Mouse (Mus musculus) 3T3-L1 (cell line): ENCODE measurements at regions not wholly inside any gene's neighbourhood (a gene's known extent, or its start where the extent isn't known, plus 50 kb on each side); places are given as distances from the start of the nearest gene placed in this dataset.

Experiments
- DNase-seq: peaks from one replicate; pipeline ENCODE4 v3.0.0-alpha.2; 2015; ENCODE audit warnings: low read depth, low spot score

DNA sequence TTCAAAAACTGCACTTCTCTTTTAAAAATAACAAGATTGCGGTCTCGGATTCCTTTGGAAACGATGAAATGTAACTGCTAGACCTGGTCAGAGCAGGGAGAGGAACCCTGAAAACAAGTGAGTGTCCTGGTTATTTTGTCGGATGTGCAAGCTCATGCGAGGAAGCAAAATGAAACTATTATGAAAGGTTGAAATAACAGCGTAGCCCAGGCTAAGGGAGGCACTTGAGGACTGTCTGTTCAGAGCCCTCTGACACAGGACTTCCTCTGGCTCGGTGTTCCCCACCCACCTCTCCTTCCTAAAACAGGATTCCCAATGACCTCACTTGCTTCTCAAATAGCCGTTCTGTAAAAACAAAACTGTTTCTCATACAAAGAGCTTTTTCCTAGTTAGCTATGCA, 51.3 kb upstream of the S1pr1 start:
- DNase-seq = no peak

DNA sequence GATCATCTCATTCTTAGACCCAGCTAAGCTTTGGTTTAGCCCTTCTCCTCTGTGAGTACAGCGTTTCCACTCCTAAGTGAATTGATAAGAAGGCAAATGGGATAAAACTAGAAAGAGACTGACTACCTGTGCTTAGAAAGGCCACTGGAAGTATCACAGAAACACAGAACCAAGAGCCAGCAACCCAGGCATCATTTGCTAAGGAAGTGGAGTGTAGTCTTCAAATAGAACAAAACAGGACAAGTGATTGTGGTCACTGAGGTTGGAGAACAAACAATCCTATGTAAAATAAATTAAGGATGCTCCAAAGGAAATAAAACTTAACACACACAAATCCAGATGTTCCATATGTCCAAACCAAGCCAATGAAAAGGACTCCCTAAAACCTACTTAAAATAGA, 53.4 kb upstream of the S1pr1 start:
- no peak for DNase-seq

DNA sequence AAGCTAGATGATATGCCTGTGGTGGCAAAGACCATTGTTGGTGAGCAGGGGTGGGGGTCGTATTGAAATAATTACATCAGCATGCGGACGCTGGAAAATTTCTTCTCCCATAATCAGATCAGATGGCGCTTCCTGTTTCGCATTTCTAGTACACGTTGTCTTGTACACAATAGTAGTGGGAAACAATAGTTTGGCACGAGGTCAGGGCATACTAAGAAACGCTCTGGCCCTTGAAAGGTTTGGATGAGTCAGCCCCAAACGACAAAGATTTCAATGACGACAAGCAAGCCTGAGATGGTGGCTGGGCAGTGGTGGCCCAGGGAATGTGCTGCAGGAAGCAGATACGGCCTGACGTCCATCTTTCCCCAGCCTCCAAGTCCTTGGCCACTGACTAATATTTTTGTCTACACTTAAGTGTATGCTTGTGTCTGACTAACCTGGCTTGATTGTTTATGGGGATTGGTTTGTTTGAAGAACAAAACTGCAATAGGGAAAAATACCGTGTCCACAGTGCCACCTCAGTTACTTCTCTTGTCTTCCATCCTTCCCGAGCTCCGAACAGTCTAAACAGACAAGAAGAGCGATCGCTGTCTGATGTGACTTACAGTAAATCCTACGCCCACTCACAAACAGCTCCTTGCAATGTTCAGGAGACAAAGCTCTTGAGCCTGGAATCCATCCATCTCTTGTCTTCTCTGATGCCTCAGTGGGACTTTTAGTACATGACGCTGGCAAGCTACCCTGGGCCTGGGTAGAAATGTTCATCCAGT, 54.1 kb upstream of the S1pr1 start:
- DNase-seq = peak; percentile 13

DNA sequence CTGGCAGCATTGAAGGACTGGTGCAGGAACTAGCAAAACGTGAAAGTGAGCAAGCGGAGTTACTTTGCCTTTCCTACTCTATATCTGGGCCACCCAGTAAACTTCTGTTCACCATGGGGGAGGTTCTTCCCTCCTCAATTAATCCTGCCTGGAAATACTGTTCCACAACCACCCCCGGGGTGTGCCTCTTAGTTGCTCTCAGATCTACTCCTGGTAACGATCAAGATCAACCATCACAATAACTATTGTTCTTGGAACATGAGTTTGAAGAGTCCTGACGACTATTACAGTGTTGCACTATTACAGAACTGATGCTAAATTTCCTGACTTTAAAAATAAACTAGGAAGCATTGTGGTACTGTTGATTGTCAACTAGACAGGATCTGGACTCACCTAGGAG, 57.8 kb upstream of the S1pr1 start:
- DNase-seq = no peak

DNA sequence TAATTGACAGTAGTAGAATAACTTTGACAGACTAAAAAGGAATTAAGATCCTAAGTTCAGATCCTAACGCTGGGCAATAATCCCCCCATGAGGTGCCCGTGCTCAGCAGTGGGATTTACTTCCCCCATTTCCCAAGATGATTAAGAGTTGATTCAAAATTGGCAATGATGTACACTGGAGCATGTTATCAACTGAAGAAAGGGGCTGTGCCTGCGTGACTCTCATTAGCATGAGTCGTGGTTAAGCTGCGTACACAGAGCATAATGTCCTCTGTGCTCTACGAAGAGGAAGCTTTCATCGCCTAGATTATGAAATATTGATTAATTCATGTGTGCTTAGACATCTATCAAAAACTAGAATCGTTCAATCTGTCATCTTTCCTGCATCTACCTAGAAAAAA, 59.4 kb upstream of the S1pr1 start:
- no peak for DNase-seq

DNA sequence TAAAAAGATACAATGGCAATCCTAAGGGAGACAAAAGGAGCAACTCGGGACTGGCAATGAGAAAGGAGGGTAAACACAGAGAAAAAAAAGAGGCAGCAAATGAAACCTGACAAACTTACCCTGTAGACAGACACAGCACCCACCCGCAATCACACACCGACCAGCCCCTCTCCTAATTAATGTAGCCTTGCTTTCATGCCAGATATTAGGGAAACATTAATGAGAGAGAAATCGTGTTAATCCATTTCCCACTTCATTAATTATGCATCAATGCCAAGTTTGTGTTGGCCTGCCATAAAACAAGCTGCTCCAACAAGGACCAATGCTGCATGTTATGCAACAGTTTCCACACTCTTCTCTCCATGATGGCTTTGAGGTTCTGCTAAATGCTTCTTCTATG, 59.9 kb upstream of the S1pr1 start:
- DNase-seq = no peak

DNA sequence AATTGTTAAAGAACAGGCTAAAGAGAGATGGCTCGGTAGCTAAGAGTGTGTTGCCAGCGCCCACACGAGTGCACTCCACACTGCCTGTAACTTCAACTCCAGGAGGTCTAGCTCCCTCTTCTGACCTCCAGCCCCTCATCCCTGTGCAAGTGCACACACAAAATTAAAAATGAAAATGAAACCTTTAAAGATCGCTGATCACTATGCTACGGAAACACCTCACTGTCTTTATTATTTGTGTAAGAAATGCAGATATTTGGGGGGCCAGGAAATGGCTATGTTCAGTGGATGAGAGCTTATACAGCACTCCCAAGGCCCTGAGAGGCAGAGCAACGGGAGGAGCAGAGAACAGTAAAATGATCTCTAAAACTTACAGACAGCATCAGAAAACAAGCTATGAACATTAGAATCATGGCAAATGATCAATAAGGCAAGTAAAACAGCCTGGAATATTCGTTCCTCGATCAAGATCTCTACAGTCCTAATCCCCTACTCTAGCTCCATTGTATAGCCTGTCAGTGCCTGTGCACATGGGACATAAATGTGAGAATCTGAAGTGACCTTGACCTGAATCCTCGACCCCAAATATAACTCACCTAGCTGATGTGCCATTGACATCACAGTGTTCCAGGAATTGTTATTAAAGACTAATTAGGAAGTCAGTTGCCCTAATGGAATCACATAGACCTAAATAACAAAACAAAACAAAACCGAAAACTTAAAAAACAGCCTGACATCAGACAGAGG, 64.4 kb upstream of the S1pr1 start:
- DNase-seq = no peak

DNA sequence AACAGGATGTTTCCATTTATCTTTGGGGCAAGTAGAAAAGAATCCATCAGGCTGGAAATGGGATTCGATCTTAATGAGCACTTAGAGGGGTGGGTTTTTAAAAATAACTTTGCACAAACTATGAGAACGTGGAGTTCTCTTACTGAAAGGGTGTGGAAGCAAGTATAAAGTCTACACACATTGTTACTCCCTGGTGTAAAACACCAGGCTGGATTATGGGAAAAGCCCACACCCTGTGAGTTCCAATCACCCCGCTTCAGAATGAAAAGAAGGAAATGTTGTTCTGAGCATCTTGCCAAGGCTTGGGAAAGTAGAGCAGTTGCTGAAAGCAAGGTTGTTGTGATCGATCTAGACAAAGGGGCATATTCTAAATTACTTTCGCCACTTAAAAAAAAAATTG, 65.0 kb upstream of the S1pr1 start:
- no peak for DNase-seq

DNA sequence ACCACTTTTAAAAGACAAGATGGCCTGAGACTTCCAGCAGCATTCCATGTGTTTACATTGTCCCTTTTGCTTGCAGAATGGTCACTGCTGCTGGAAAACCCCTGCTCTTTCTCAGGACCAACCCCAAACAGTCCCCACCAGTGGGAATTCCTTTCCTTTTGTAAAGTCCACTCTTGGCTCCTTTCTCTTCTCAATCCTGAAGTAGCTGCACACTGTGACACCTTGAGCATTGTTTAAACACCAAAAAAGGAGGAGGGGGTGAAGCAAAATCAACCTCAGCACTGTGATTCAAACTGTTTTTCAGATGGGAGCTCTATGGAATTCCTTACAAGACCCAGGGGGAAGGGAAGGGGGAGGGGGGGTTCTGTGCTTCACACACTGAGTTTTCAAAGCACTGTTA, 67.9 kb upstream of the S1pr1 start:
- DNase-seq = no peak

DNA sequence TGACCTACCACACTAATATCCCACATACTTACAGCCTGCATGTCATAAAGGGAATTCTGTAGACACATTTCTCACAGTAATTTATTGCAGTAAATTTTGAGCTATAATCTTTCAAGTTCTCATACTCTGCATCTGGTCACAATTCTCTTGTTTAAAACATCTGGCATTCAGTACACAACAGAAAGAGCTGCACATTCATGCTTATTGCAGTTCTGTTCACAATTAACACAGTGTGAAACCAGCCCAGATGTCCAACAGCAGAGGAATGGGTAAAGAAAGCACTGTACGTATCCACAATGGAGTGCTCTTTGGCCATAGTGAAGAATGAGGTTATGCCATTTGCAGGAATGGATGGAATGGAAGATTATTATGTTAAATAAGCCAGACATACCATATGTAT, 72.5 kb upstream of the S1pr1 start:
- no peak for DNase-seq

DNA sequence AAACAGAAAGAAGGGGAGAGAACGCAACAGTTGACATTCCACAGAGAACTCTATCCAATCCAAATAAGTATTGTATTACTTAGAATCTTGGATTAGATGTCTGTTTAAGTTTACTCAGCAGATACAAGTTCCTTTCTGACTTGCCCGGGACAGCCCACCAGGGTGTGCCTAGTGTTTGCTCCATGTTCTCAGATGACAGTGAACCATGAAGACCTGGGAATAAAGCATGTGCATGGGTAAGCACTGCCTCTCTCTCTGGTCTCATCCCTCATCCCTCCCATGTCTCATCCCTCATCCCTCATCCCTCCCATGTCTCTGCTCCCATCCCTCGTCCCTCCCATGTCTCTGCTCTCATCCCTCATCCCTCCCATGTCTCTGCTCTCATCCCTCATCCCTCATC, 73.7 kb upstream of the S1pr1 start:
- DNase-seq = no peak

DNA sequence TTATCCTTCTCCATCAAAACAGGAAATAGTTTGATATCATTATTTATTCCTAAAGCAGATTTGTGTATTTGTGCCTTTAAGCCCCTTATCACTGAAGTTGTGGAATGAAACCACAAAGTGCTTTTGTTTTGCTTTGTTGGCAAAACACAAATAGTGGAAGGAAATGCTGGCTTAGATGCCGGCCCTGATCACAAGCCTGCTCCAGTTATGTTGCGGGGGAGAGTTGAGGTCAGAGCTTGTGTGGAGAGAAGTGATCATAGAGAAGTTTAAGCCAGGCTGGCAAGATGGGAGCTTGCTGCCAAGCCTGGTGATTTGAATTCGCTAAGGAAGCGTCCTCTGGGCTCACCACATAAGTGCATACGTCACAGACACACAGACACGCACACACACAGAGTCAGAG, 74.2 kb upstream of the S1pr1 start:
- DNase-seq = peak; percentile 9

DNA sequence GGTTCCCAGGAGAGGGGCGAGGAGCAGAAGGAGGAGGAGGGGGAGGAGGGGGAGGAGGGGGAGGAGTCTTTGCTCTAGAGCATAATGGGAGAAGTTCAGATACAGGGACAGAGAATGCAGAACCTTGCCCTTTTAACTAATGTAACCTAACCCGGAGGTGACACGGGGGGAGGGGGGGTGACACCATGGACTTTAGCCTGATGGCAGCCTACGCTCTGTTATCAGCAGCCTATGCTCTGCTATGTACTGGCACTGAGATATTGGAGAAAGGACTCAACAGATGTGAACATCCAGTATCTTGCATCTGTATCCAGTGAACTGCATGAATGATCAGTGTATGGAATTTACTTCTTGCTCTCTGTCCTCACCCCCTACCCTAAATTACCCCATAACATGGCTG, 77.7 kb upstream of the S1pr1 start:
- no peak for DNase-seq

DNA sequence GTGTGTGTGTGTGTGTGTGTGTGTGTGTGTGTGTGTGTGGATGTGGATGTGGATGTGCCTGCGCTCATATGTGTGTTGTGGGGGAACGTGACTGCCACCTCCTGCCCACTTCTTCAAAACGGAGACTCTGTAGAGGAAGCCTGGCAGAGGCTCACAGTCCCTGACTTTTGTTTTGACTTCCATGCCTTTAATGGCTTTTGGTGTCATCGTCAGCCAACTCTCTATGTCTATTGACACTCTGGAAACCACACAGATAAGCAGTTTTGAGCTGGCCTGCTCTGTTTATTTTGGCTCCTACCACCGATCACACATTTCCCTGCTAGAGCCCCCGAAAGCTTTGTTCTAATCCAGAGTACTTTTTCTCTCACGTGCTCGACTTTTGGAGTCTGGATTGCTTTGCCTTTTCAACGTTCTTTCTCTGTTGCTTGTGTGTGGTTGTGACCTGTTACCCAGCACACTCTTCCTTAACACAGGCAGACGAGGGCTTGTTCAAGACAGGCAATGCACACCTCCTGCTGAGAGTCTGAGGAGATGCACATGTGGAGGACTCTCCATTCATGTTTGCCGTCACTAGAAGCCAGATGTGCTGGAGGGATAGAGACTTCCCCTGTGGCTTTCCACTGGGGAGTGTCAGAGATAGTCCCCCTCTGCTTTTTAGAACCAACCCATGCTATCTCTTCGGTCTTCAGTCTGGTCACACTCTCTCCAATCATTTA, 78.6 kb upstream of the S1pr1 start:
- DNase-seq = no peak

DNA sequence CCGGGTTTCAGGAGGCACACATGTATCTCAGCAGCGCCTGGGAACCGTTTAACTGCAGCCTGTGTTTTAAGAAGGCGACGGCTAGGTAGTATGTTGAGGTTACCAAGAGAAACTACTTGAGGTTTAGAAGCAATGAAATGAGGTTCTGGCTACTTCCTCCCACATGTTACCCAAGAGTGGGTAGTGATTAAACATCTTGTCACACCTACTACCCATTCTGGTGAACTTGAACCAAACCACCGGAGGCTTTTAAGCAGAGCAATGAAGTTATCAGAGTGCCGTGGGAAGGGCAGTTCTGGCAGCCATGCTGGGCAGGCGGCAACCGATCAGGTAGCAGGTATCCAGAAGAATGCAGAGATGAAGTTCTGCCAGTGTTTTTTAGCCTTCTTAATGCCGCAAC, 84.5 kb upstream of the S1pr1 start:
- DNase-seq = no peak

DNA sequence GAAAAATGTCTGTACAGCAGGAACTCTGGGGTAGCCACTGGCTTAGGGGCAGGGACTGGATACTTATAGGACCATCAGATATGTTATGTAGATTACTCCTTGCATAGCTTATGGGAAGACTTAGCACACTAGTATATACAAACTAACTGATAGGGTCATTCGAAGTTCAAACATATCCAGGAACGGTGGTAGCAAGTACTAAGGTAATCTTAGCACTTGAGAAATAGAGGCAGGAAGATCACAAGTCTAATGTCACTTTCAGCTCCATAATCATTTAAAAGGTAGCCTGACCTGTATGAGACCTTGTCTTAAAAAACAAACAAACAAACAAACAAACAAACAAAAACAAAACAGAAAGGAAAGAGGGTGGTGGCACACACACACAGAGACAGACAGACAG, 85.1 kb upstream of the S1pr1 start:
- DNase-seq = no peak

DNA sequence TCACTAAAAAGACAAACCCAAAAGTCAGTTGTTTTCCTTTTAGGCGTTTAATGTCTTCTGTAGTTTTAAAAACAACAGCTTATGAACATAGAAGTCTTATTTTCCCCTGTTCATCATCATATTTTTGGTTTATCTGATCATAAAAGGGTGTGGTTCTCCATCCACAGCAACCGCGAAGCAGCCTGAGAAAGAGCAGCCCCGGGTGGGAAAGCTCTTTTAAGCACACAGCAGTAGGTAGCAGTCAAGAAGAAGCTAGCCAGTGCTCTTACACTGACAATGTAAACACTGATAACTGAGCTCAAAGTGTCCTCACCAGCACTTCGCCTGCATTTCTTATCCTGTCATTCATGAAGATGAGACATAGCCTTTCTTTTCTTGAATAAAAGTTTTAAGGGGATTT, 86.0 kb upstream of the S1pr1 start:
- DNase-seq = no peak

DNA sequence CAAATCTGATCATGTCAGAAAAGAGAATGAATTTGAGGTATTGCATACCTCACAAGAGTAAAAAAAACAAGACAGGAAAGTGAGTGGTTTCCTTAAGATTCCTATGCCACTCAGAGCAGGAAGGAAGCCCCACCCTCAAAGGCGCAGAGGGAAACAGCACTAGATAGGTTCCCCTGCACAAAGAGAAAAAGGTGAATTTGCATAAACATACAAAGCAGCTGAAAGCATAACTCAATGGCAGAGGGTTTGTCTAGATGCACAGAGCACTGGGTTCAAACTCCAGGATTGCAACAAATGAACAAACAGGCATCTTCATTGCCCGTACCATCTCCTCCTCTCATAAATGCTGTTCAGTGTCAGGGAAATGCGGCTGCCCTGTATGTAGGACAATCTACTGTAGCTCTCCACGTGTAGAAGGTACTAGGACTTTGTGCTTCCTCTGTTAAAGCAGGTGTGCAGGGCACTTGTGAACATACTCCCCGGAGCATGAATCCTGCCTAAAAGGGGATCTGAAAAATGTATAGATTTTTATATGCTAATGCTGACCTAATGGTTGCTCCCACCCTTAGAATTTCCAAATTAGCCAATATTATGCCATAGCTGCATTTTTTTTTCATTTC, 85.9 kb upstream of the Dph5 start:
- no peak for DNase-seq

DNA sequence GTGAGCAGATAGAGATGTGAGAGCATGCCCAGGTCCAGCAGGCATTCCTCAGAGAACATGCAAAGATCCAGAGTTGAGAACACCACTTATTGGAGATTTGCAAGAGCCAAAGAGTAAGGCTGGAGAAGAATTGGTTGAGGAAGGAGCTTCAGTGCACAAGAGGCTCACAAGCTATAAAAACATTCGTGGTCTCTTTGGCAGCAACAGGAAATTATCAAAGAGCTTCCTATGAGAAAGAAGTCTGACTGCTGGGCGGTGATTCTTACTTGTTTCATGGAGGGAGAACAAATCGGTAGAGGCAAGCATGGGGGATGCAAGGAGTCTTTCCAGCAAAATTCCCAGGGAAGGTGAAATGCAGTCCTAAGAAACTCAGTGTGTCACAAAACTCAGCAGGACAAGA, 83.0 kb upstream of the Dph5 start:
- no peak for DNase-seq

DNA sequence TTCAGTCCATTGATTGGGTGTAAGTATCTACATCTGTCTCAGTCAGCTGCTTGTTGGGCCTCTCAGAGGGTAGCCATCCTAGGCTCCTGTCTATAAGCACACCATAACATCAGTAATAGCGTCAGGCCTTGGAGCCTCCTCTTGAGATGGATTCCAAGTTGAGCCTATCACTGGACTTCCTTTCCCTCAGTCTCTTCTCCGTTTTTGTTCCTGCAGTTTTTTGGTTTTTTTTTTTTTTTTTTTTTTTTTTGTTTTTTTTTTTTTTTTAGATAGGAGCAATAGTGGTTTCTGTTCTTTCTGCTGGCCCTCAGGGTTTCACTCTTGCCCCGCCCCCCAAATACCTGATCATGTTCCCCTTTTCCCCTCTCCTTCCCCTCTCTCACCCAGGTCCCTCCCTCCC, 80.6 kb upstream of the Dph5 start:
- no peak for DNase-seq

DNA sequence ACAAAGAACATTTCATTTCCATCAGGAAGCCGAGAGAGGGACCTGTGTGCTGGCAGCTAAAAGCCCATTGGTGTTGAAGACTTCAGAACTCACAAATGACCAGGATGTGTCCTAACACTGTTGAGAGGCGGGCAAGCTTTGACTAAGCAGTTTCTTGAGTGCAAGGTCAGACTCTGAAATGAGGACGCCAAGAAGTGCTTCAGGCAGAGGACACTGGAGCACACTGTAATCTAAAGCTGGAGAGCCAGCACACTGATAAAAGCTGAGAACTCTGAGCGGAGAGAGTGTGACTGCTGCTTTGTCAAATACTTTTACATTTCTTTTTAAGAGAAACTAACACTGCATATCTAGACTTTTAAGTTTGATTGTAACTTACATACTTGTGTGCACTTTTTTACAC, 72.5 kb upstream of the Dph5 start:
- no peak for DNase-seq

DNA sequence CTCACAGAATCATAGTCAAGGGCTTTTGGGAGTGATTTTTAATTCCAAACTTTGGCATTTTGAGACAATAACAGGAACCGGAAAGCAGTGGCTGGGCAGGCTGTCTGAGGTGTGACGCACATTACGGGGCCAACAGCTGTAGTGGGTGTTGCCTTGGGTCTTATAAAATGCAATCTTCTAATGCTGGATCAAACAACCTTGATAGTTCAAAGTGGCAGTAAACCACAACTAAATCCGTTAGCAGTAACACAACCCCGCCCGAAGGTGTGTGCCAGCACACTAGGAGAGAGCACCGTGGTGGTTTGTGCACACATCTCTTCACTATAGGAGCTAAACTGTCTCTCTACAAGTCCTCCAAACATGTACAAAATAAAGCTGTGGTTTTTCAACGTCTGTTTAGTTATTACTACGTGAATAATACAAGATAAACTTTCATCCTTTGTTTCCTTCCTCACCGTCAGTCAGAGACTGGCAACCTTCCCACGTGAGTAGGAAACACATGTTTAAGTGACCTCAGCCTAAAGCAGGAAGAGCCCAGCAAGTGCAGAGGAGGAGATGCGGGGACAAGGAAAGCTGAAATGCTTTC, 72.0 kb upstream of the Dph5 start:
- peak; percentile 34 for DNase-seq
